9 mouse cellular contexts compared by ENCODE assay signal in the genomic region with DNA sequence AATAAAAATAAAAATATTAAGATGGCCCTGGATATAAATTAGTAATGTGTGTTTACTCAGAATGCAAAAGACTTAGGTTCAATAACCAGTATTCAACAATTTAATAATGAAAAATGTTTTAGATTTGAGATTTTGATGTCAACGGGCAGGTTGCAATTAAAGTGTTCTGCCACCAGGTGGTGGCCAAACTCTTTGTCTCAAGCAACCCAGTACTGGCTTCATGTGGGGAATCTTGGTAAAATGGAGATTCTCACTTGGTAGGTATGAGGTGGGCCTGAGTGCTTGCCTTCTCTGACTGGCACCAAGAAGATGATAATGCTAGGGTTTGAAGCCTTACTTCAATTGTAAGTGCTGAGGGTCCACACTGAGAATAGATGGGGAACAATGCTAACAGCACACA. TPM values are rescaled to one million over a fixed set of nuclear protein-coding genes. Genes with fewer than 3 reads are reported as not detected.
DNase-seq lines count a peak whose midpoint lies in the region; ATAC-seq lines count a peak whose summit lies in the region.
"Had no signal": no experiment of that assay in that cellular context is flagged by ENCODE, and none has a peak within 500 bp of the region (broad histone marks: within the 10 kb centered on the region; RNA-seq: fewer than 3 reads in every experiment).

No protein-coding gene starts in this region.

- H3K4me1 ChIP-seq in heart, embryonic 12.5 days (replicated peaks): peaks cover 15% of the 10 kb centered on the region

- H3K27ac ChIP-seq in heart, embryonic 12.5 days (ENCODE audit: poor library complexity, severe bottlenecking): no peak overlapping the region
- H3K27ac ChIP-seq: limb, embryonic 12.5 days had no signal

- no peak for ATAC-seq in heart, embryonic 12.5 days (ENCODE audit: insufficient number of reproducible peaks, low FRiP score)

- H3K27me3 ChIP-seq in heart, embryonic 12.5 days (replicated peaks): peaks cover 34% of the 10 kb centered on the region

- no peak overlapping the region for H3K4me2 ChIP-seq in heart, embryonic 12.5 days
- H3K4me2 ChIP-seq: limb, embryonic 12.5 days had no signal

- peak; percentile 11 for DNase-seq in heart, adult 8-10 months (ENCODE audit: low spot score)
- DNase-seq in urinary bladder, postnatal 14 days (ENCODE audit: low spot score): peak; percentile 35
- DNase-seq in urinary bladder, postnatal 10 days (ENCODE audit: low spot score): no peak
- peak; percentile 70 to 74 for DNase-seq in cerebellum, postnatal 10 days
- DNase-seq in hindlimb bud, embryonic 11.5 days (ENCODE audit: extremely low spot score, low read depth, low spot score): peak; percentile 42
- DNase-seq in retina, embryonic 14.5 days (ENCODE audit: low spot score): peak; percentile 77
- DNase-seq in ovary, adult 18-20 months (ENCODE audit: low spot score): no peak

- H3K4me3 ChIP-seq in heart, embryonic 12.5 days: no peak overlapping the region
- H3K4me3 ChIP-seq: limb, embryonic 12.5 days had no signal

- H3K36me3 ChIP-seq in heart, embryonic 12.5 days: no peaks in the 10 kb centered on the region
- H3K36me3 ChIP-seq: limb, embryonic 12.5 days had no signal

- H3K9ac ChIP-seq in heart, embryonic 12.5 days: no peak overlapping the region
- H3K9ac ChIP-seq: limb, embryonic 12.5 days had no signal

- no peaks in the 10 kb centered on the region for H3K9me3 ChIP-seq in heart, embryonic 12.5 days (replicated peaks)
- H3K9me3 ChIP-seq: limb, embryonic 12.5 days had no signal

- WGBS in heart, embryonic 12.5 days: 5% methylated on average over 1 of the region's 1 CpGs

RNA-seq across cellular contexts. Expression of a gene that starts 4.8 kb away (rescaled TPM):
- 1 to 10 TPM in 3 of 4 experiments, under 1 TPM in 1; 0.89 to 1.8 (median 1.2) TPM for total RNA-seq in heart, adult 8-10 months (2022)
- polyA plus RNA-seq in heart, embryonic 12.5 days (2016; fragmentation: Nextera tagmentation; extraction: Ambion mirVana): 1.2 and 1.4 TPM in 2 replicates
- polyA plus RNA-seq: limb, embryonic 12.5 days had no signal

RNA-seq across cellular contexts. Expression of a gene that starts 36.1 kb away (rescaled TPM):
- total RNA-seq in heart, adult 8-10 months (2022): not detected
- polyA plus RNA-seq in heart, embryonic 12.5 days (2016; fragmentation: Nextera tagmentation; extraction: Ambion mirVana): not detected in 2 replicates

RNA-seq across cellular contexts. Expression of a gene that starts 44.0 kb away (rescaled TPM):
- total RNA-seq in heart, adult 8-10 months (2022): 1 to 10 TPM; 1.7 to 2.5 (median 2.1) TPM
- 0.15 and 0.17 TPM in 2 replicates for polyA plus RNA-seq in heart, embryonic 12.5 days (2016; fragmentation: Nextera tagmentation; extraction: Ambion mirVana)
- polyA plus RNA-seq: limb, embryonic 12.5 days had no signal

Comparison
In these comparisons a context has a peak if more than half of its experiments do, and no peak if none do; other contexts are left out.
1. DNase-seq: peak in heart, adult 8-10 months (single experiment), urinary bladder, postnatal 14 days (single experiment), cerebellum, postnatal 10 days (2 of 2), hindlimb bud, embryonic 11.5 days (single experiment) and retina, embryonic 14.5 days (single experiment); none in urinary bladder, postnatal 10 days (single experiment) and ovary, adult 18-20 months (single experiment).